Mouse (Mus musculus) liver, embryonic 16.5 days (tissue): ENCODE measurements at regions not wholly inside any gene's neighbourhood (a gene's known extent, or its start where the extent isn't known, plus 50 kb on each side); places are given as distances from the start of the nearest gene placed in this dataset.

Experiments
- ATAC-seq: fragments of 200-750 bp; cut with Nextera tagmentation; 2 replicates; pipeline ENCODE4 v1.8.0; 2017; ENCODE audit warnings: low read depth, mild to moderate bottlenecking, moderate number of reproducible peaks, moderate library complexity
- H3K27ac ChIP-seq: fragments of 300-500 bp; sonication (generic); 2 replicates; pipeline ENCODE4 v1.5.1; 2014; ENCODE audit warnings: mild to moderate bottlenecking, low read length
- H3K27me3 ChIP-seq: fragments of 300-500 bp; sonication (generic); 2 replicates; pipeline ENCODE4 v1.6.1; 2014; ENCODE audit warnings: low read depth, low read length, mixed read lengths; ENCODE audit not compliant: control insufficient read depth, insufficient read depth
- H3K36me3 ChIP-seq: fragments of 300-500 bp; sonication (generic); 2 replicates; pipeline ENCODE4 v1.6.1; 2014; ENCODE audit warnings: mild to moderate bottlenecking; ENCODE audit not compliant: control insufficient read depth, insufficient read depth
- H3K4me1 ChIP-seq: fragments of 300-500 bp; sonication (generic); 2 replicates; pipeline ENCODE4 v1.6.1; 2014; ENCODE audit warnings: low read depth, low read length, mixed read lengths; ENCODE audit not compliant: control insufficient read depth
- H3K4me2 ChIP-seq: fragments of 300-500 bp; sonication (generic); 2 replicates; pipeline ENCODE4 v1.6.1; 2014; ENCODE audit warnings: low read depth, low read length, mixed read lengths
- H3K4me3 ChIP-seq: fragments of 300-500 bp; sonication (generic); 2 replicates; pipeline ENCODE4 v1.5.1; 2014; ENCODE audit warnings: low read depth, mild to moderate bottlenecking, low read length
- H3K9ac ChIP-seq: fragments of 300-500 bp; sonication (generic); 2 replicates; pipeline ENCODE4 v1.6.1; 2014; ENCODE audit warnings: low read depth, low read length
- H3K9me3 ChIP-seq: fragments of 300-500 bp; sonication (generic); replicated peaks from 2 replicates; pipeline ENCODE4 v1.6.1; 2016; ENCODE audit warnings: low read length; ENCODE audit not compliant: control insufficient read depth
- WGBS: fragments of 180-500 bp; shearing (Covaris S2); extraction: QIAGEN DNeasy Blood & Tissue Kit; methylation state at CpG from one replicate; pipeline ENCODE4 v1.1.7; 2014; ENCODE audit not compliant: insufficient replicate concordance; 5-methylcytosine and 5-hydroxymethylcytosine counted together

- peak; percentile 84 for ATAC-seq
- 16% methylated on average over 7 of the region's 7 CpGs for WGBS
These were observed 171.8 kb upstream of the Fggy start for GRCm38 (mm10) chr4:95385552-95385951.

GRCm38 (mm10) chr4:95386021-95386420, 171.3 kb upstream of the Fggy start:
- H3K36me3 ChIP-seq = no peaks in the 10 kb centered on the region
- 20% methylated on average over 2 of the region's 2 CpGs for WGBS
- peaks cover 6% of the 10 kb centered on the region for H3K4me1 ChIP-seq
- H3K4me3 ChIP-seq = no peak overlapping the region
- no peak overlapping the region for H3K27ac ChIP-seq
- H3K4me2 ChIP-seq = no peak overlapping the region
- no peaks in the 10 kb centered on the region for H3K9me3 ChIP-seq
- no peak overlapping the region for H3K9ac ChIP-seq
- H3K27me3 ChIP-seq = no peaks in the 10 kb centered on the region
- ATAC-seq = no peak

More at GRCm38 (mm10) chr4:95385552-95385951, 171.8 kb upstream of the Fggy start:
- Histone ChIP-seq H3K9me3 (no peaks in the 10 kb centered on the region), H3K9ac (no peak overlapping the region), H3K27me3 (no peaks in the 10 kb centered on the region), H3K27ac (no peak overlapping the region; the same call in 1 of the 2 replicates), H3K4me1 (peaks cover 6% of the 10 kb centered on the region), H3K36me3 (no peaks in the 10 kb centered on the region), H3K4me2 (0 out of 2 replicates have a peak overlapping the region, but pooled peaks have one; percentile 6), H3K4me3 (no peak overlapping the region)

- peaks cover 6% of the 10 kb centered on the region for H3K4me1 ChIP-seq
- no peak for ATAC-seq
- no peak overlapping the region for H3K4me3 ChIP-seq
- H3K4me2 ChIP-seq = no peak overlapping the region
- no peak overlapping the region for H3K9ac ChIP-seq
- 32% methylated on average over 3 of the region's 3 CpGs for WGBS
- no peaks in the 10 kb centered on the region for H3K36me3 ChIP-seq
- H3K27me3 ChIP-seq = no peaks in the 10 kb centered on the region
- no peaks in the 10 kb centered on the region for H3K9me3 ChIP-seq
- no peak overlapping the region for H3K27ac ChIP-seq
These were observed 168.8 kb upstream of the Fggy start for GRCm38 (mm10) chr4:95388556-95388955.

GRCm38 (mm10) chr4:95389647-95390046, 167.7 kb upstream of the Fggy start:
- peaks cover 6% of the 10 kb centered on the region for H3K4me1 ChIP-seq
- H3K4me2 ChIP-seq = no peak overlapping the region
- no peaks in the 10 kb centered on the region for H3K9me3 ChIP-seq
- no peaks in the 10 kb centered on the region for H3K36me3 ChIP-seq
- no peak overlapping the region for H3K4me3 ChIP-seq
- H3K27ac ChIP-seq = no peak overlapping the region
- 49% methylated on average over 2 of the region's 2 CpGs for WGBS
- H3K27me3 ChIP-seq = no peaks in the 10 kb centered on the region
- no peak for ATAC-seq
- H3K9ac ChIP-seq = no peak overlapping the region

GRCm38 (mm10) chr4:95390549-95390948, 166.8 kb upstream of the Fggy start:
- H3K4me3 ChIP-seq = no peak overlapping the region
- no peak for ATAC-seq
- H3K27me3 ChIP-seq = no peaks in the 10 kb centered on the region
- H3K9ac ChIP-seq = no peak overlapping the region
- no peak overlapping the region for H3K27ac ChIP-seq
- no peaks in the 10 kb centered on the region for H3K9me3 ChIP-seq
- peaks cover 2% of the 10 kb centered on the region for H3K4me1 ChIP-seq
- no peak overlapping the region for H3K4me2 ChIP-seq
- no peaks in the 10 kb centered on the region for H3K36me3 ChIP-seq

GRCm38 (mm10) chr4:95395746-95396145, 161.6 kb upstream of the Fggy start:
- no peaks in the 10 kb centered on the region for H3K4me1 ChIP-seq
- H3K27ac ChIP-seq = no peak overlapping the region
- no peak overlapping the region for H3K4me2 ChIP-seq
- H3K9me3 ChIP-seq = no peaks in the 10 kb centered on the region
- H3K27me3 ChIP-seq = no peaks in the 10 kb centered on the region
- 40% methylated on average over 3 of the region's 3 CpGs for WGBS
- H3K9ac ChIP-seq = no peak overlapping the region
- H3K36me3 ChIP-seq = no peaks in the 10 kb centered on the region
- H3K4me3 ChIP-seq = no peak overlapping the region
- ATAC-seq = 0 out of 2 replicates have a peak, but pooled peaks have one; percentile 35

- Histone ChIP-seq H3K4me1 (no peaks in the 10 kb centered on the region), H3K9ac (no peak overlapping the region), H3K27ac (no peak overlapping the region), H3K36me3 (no peaks in the 10 kb centered on the region), H3K4me2 (no peak overlapping the region), H3K27me3 (no peaks in the 10 kb centered on the region), H3K9me3 (no peaks in the 10 kb centered on the region), H3K4me3 (no peak overlapping the region)
- no peak for ATAC-seq
These were observed 159.0 kb upstream of the Fggy start for GRCm38 (mm10) chr4:95398301-95398700.

- no peaks in the 10 kb centered on the region for H3K36me3 ChIP-seq
- no peaks in the 10 kb centered on the region for H3K4me1 ChIP-seq
These were observed 155.0 kb upstream of the Fggy start for GRCm38 (mm10) chr4:95402273-95402672.

GRCm38 (mm10) chr4:95417075-95417474, 140.2 kb upstream of the Fggy start:
- no peak for ATAC-seq
- Histone ChIP-seq H3K9ac (no peak overlapping the region), H3K4me2 (no peak overlapping the region), H3K27ac (no peak overlapping the region), H3K36me3 (no peaks in the 10 kb centered on the region), H3K4me1 (no peaks in the 10 kb centered on the region), H3K4me3 (no peak overlapping the region), H3K27me3 (no peaks in the 10 kb centered on the region), H3K9me3 (no peaks in the 10 kb centered on the region)
- 20% methylated on average over 2 of the region's 2 CpGs for WGBS

More at GRCm38 (mm10) chr4:95402273-95402672, 155.0 kb upstream of the Fggy start:
- H3K4me3 ChIP-seq = no peak overlapping the region
- no peak overlapping the region for H3K9ac ChIP-seq
- no peak overlapping the region for H3K27ac ChIP-seq
- ATAC-seq = no peak
- H3K4me2 ChIP-seq = no peak overlapping the region
- H3K27me3 ChIP-seq = no peaks in the 10 kb centered on the region
- 54% methylated on average over 6 of the region's 6 CpGs for WGBS
- H3K9me3 ChIP-seq = no peaks in the 10 kb centered on the region

- 52% methylated on average over 1 of the region's 1 CpGs for WGBS
- H3K27me3 ChIP-seq = no peaks in the 10 kb centered on the region
- no peak for ATAC-seq
These were observed 130.7 kb upstream of the Fggy start for GRCm38 (mm10) chr4:95426563-95426962.

More at GRCm38 (mm10) chr4:95426563-95426962, 130.7 kb upstream of the Fggy start:
- no peaks in the 10 kb centered on the region for H3K4me1 ChIP-seq
- H3K27ac ChIP-seq = no peak overlapping the region
- no peaks in the 10 kb centered on the region for H3K9me3 ChIP-seq
- no peak overlapping the region for H3K9ac ChIP-seq
- no peak overlapping the region for H3K4me3 ChIP-seq
- no peaks in the 10 kb centered on the region for H3K36me3 ChIP-seq
- no peak overlapping the region for H3K4me2 ChIP-seq
